15 mouse cellular contexts compared by ENCODE assay signal in the genomic region with DNA sequence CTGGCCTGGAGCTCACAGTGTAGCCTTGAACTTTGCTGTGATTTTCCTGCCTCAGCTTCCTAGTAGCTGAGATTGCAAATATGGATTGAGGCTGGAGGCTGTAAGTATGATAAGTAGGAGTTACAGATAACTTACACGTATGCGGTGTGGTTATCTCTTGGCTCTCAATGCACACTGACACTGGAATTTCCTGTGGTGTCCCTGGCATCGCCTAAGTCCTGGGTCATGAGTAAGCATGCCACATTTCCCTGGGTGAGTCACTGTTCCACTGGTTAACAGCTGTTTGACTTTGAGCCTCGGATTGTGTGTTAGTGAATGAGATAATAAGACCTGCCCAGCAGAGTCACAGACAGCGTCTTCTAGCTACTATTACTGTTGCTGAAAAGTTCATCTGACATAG. TPM values are rescaled to one million over a fixed set of nuclear protein-coding genes. Genes with fewer than 3 reads are reported as not detected.
DNase-seq lines count a peak whose midpoint lies in the region; ATAC-seq lines count a peak whose summit lies in the region.
"Had no signal": no experiment of that assay in that cellular context is flagged by ENCODE, and none has a peak within 500 bp of the region (broad histone marks: within the 10 kb centered on the region; RNA-seq: fewer than 3 reads in every experiment).

No protein-coding gene starts in this region.

- H3K4me3 ChIP-seq in liver, embryonic 13.5 days (replicated peaks), result no peak overlapping the region
- H3K4me3 ChIP-seq in hindbrain, embryonic 16.5 days (ENCODE audit: low read length), result no peak overlapping the region
- H3K4me3 ChIP-seq: heart, embryonic 15.5 days; layer of hippocampus, adult 2 months had no signal

- H3K27me3 ChIP-seq in liver, embryonic 13.5 days, result no peaks in the 10 kb centered on the region
- no peaks in the 10 kb centered on the region for H3K27me3 ChIP-seq in hindbrain, embryonic 16.5 days (replicated peaks; ENCODE audit: control insufficient read depth, insufficient read depth, low read length)
- H3K27me3 ChIP-seq: heart, embryonic 15.5 days had no signal

- H3K9me3 ChIP-seq in liver, embryonic 13.5 days (replicated peaks), result peaks cover 6% of the 10 kb centered on the region; the same call in 1 of the 2 replicates
- no peaks in the 10 kb centered on the region; the same call in 1 of the 2 replicates for H3K9me3 ChIP-seq in hindbrain, embryonic 16.5 days (ENCODE audit: control insufficient read depth, low read length)
- H3K9me3 ChIP-seq: heart, embryonic 15.5 days had no signal

- peak; percentile 23; the same call in 1 of the 2 replicates for ATAC-seq in liver, embryonic 13.5 days (ENCODE audit: low read depth)
- ATAC-seq in hindbrain, embryonic 16.5 days, result no peak

- WGBS in liver, embryonic 13.5 days (ENCODE audit: insufficient replicate concordance), result 19% methylated on average over 5 of the region's 5 CpGs
- WGBS in hindbrain, embryonic 16.5 days, result 91% methylated on average over 5 of the region's 5 CpGs

- no peak overlapping the region for H3K4me2 ChIP-seq in liver, embryonic 13.5 days
- no peak overlapping the region for H3K4me2 ChIP-seq in hindbrain, embryonic 16.5 days (ENCODE audit: low read length)
- H3K4me2 ChIP-seq: heart, embryonic 15.5 days had no signal

- H3K9ac ChIP-seq in liver, embryonic 13.5 days, result no peak overlapping the region
- no peak overlapping the region for H3K9ac ChIP-seq in hindbrain, embryonic 16.5 days (ENCODE audit: low read depth, low read length)
- H3K9ac ChIP-seq: heart, embryonic 15.5 days had no signal

- H3K4me1 ChIP-seq in liver, embryonic 13.5 days (replicated peaks), result no peaks in the 10 kb centered on the region
- H3K4me1 ChIP-seq in hindbrain, embryonic 16.5 days (ENCODE audit: control insufficient read depth, insufficient read depth, low read depth, low read length), result no peaks in the 10 kb centered on the region

- no peak overlapping the region for H3K27ac ChIP-seq in liver, embryonic 13.5 days
- no peak overlapping the region for H3K27ac ChIP-seq in hindbrain, embryonic 16.5 days (ENCODE audit: low read depth, low read length)
- H3K27ac ChIP-seq: heart, embryonic 15.5 days; layer of hippocampus, adult 2 months had no signal

- no peaks in the 10 kb centered on the region for H3K36me3 ChIP-seq in liver, embryonic 13.5 days
- H3K36me3 ChIP-seq in hindbrain, embryonic 16.5 days (ENCODE audit: control insufficient read depth, insufficient read depth, low read length), result no peaks in the 10 kb centered on the region
- H3K36me3 ChIP-seq: heart, embryonic 15.5 days had no signal

- peak; percentile 20 for DNase-seq in urinary bladder, postnatal 14 days (ENCODE audit: low spot score)
- DNase-seq in urinary bladder, postnatal 4 days (ENCODE audit: low spot score in 2 of 2), result no peak
- peak; percentile 22 for DNase-seq in brain, adult 2 months (ENCODE audit: low read depth, low spot score)
- DNase-seq in liver, embryonic 13.5 days, result no peak
- DNase-seq in lung, postnatal 36 days, result no peak
- DNase-seq in yolk sac, embryonic 10.5 days (ENCODE audit: low spot score), result no peak
- DNase-seq: cerebellum, adult 9-10 months; embryo, embryonic 11 days; gastrocnemius, postnatal 36 days; kidney, adult 18-20 months; lung, adult 18-20 months; thymus, adult 2 months had no signal

RNA-seq across cellular contexts. Expression of gene Manba, which starts 13.5 kb away (rescaled TPM):
- polyA plus RNA-seq in liver, embryonic 13.5 days (2015; fragmentation: Nextera tagmentation; extraction: Ambion mirVana), result 4.9 and 6.4 TPM in 2 replicates
- 9.0 and 9.5 TPM in 2 replicates for polyA plus RNA-seq in hindbrain, embryonic 16.5 days (2015; fragmentation: Nextera tagmentation; extraction: Ambion mirVana)

Comparison
In these comparisons a context has a peak if more than half of its experiments do, and no peak if none do; other contexts are left out.
1. DNase-seq: peak in urinary bladder, postnatal 14 days (single experiment) and brain, adult 2 months (single experiment); none in urinary bladder, postnatal 4 days (0 of 2), liver, embryonic 13.5 days (single experiment), lung, postnatal 36 days (single experiment) and yolk sac, embryonic 10.5 days (single experiment).